Mouse (Mus musculus) forebrain, embryonic 14.5 days (tissue): Measurements from ENCODE around the gene Il7r. TPM values are rescaled to one million over a fixed set of nuclear protein-coding genes. Genes with fewer than 3 reads are reported as not detected.
"Not testable (repeated sequence)": the region's sequence is repeated elsewhere in the genome, so short reads cannot be mapped to it uniquely, and the experiment has no call there.

ENCODE experiments used
- ATAC-seq: fragments of 200-750 bp; cut with Nextera tagmentation; 2 replicates; pipeline ENCODE4 v1.8.0; 2017; ENCODE audit warnings: mild to moderate bottlenecking, moderate library complexity
- DNase-seq: peaks from one replicate; pipeline ENCODE4 v3.0.0-alpha.2; 2015; ENCODE audit warnings: low spot score
- H3K27ac ChIP-seq: fragments of 300-500 bp; sonication (generic); 2 replicates; pipeline ENCODE4 v1.5.1; 2014; ENCODE audit warnings: low read depth, mild to moderate bottlenecking, control low read depth, low read length, moderate library complexity
- H3K27me3 ChIP-seq: fragments of 300-500 bp; sonication (generic); replicated peaks from 2 replicates; pipeline ENCODE4 v1.6.1; 2014; ENCODE audit warnings: low read length, control low read depth, mixed read lengths; ENCODE audit not compliant: control insufficient read depth, insufficient read depth
- H3K36me3 ChIP-seq: fragments of 300-500 bp; sonication (generic); 2 replicates; pipeline ENCODE4 v1.6.1; 2014; ENCODE audit warnings: low read length, control low read depth; ENCODE audit not compliant: control insufficient read depth, insufficient read depth
- H3K4me1 ChIP-seq: fragments of 300-500 bp; sonication (generic); 2 replicates; pipeline ENCODE4 v1.6.1; 2014; ENCODE audit warnings: antibody characterized with exemption, low read length, control low read depth; ENCODE audit not compliant: control insufficient read depth, insufficient read depth
- H3K4me2 ChIP-seq: fragments of 300-500 bp; sonication (generic); 2 replicates; pipeline ENCODE4 v1.6.1; 2014; ENCODE audit warnings: mild to moderate bottlenecking, control low read depth, low read length
- H3K4me3 ChIP-seq: fragments of 300-500 bp; sonication (generic); 2 replicates; pipeline ENCODE4 v1.5.1; 2014; ENCODE audit warnings: low read depth, low read length, control low read depth
- H3K9ac ChIP-seq: fragments of 300-500 bp; sonication (generic); 2 replicates; pipeline ENCODE4 v1.6.1; 2014; ENCODE audit warnings: mild to moderate bottlenecking, low read length, control low read depth, moderate library complexity
- H3K9me3 ChIP-seq: fragments of 300-500 bp; sonication (generic); replicated peaks from 2 replicates; pipeline ENCODE4 v1.6.1; 2016; ENCODE audit warnings: low read length, control low read depth, mixed read lengths; ENCODE audit not compliant: control insufficient read depth
- WGBS: fragments of 180-500 bp; shearing (Covaris S2); extraction: QIAGEN DNeasy Blood & Tissue Kit; methylation state at CpG from one replicate; pipeline ENCODE4 v1.1.7; 2014; 5-methylcytosine and 5-hydroxymethylcytosine counted together
- polyA plus RNA-seq: library from polyadenylated mRNA; unstranded; fragments of >200 nt; fragmentation: Nextera tagmentation; extraction: Ambion mirVana; gene quantifications from 2 replicates; pipeline ENCODE4 v1.2.1, GENCODE M21; 2014

Il7r gene
- polyA plus RNA-seq, 1 experiment from 2014 or later, result 0.06 TPM

GRCm38 (mm10) chr15:9557264-9557663 is 27.3 kb upstream of the Il7r start:
- not testable (repeated sequence) for H3K4me1 ChIP-seq
- WGBS, result 91% methylated on average over 13 of the region's 15 CpGs

GRCm38 (mm10) chr15:9548951-9549350 is 19.0 kb upstream of the Il7r start:
- DNase-seq (no peak), ATAC-seq (no peak)
- no peak overlapping the region for H3K4me2 ChIP-seq
- no peaks in the 10 kb centered on the region for H3K36me3 ChIP-seq
- no peak overlapping the region for H3K27ac ChIP-seq
- no peaks in the 10 kb centered on the region for H3K4me1 ChIP-seq
- 94% methylated on average over 2 of the region's 2 CpGs for WGBS
- no peak overlapping the region for H3K4me3 ChIP-seq
- H3K27me3 ChIP-seq, result no peaks in the 10 kb centered on the region
- H3K9ac ChIP-seq, result no peak overlapping the region
- H3K9me3 ChIP-seq, result no peaks in the 10 kb centered on the region

More at GRCm38 (mm10) chr15:9557264-9557663, 27.3 kb upstream of the Il7r start:
- not testable (repeated sequence) for H3K4me2 ChIP-seq, H3K36me3 ChIP-seq, DNase-seq, ATAC-seq, H3K9me3 ChIP-seq, H3K27me3 ChIP-seq, H3K9ac ChIP-seq, H3K27ac ChIP-seq, H3K4me3 ChIP-seq

DNA sequence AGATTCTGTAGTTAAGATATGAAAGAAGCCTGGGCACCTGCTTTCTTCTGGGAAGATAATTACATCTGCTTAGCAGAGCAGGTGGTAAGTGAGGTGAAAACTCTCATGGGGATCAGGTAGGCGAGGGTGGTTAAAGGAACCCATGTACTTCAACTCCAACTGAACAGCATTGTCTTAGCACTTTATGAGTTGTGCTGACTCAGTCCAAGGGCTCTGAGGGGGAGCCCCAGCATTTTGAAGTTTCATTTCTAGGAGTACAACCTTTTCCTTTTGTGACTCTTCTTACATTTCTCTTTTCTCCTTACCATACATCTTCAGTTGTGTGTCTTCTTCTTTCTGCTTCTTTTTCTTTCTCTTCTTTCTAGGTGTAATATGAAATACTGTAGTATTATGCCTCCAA is 5.2 kb upstream of the Il7r start:
- Histone ChIP-seq H3K4me2 (no peak overlapping the region), H3K4me3 (no peak overlapping the region), H3K4me1 (no peaks in the 10 kb centered on the region), H3K27ac (no peak overlapping the region), H3K9me3 (no peaks in the 10 kb centered on the region), H3K9ac (no peak overlapping the region), H3K36me3 (no peaks in the 10 kb centered on the region), H3K27me3 (no peaks in the 10 kb centered on the region)
- 82% methylated on average over 1 of the region's 1 CpGs for WGBS
- no peak for ATAC-seq
- DNase-seq, result no peak

DNA sequence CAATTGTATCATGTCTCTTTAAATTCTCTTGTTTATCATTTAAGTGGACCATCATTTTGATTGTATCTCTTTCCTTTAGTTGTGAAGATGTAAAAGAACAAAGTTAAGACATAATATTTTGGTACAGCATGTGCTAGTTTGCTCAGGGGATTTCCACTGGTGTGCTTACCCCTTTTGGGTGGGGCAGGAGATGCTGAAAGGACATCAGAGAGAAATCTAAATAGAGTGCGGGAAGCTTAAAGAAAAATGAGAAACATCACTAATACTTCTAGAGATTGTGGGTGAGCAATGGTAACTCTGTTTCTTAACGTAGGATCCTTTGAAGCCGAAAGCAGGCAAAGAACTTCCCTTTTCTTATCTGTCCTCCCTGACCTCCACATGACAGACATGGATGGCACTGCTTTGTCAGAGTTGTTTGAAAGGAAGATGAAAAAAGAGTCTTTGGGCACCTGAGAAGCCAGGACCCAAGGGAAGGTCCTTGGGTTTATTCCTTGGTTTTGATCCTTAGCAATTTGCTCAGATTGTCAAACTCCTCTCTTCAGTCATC is 3.5 kb upstream of the Il7r start:
- no peak for DNase-seq
- no peak overlapping the region for H3K4me3 ChIP-seq
- no peaks in the 10 kb centered on the region for H3K9me3 ChIP-seq
- H3K4me2 ChIP-seq, result no peak overlapping the region
- H3K36me3 ChIP-seq, result no peaks in the 10 kb centered on the region
- H3K27me3 ChIP-seq, result no peaks in the 10 kb centered on the region
- no peaks in the 10 kb centered on the region for H3K4me1 ChIP-seq
- H3K27ac ChIP-seq, result no peak overlapping the region
- 91% methylated on average over 3 of the region's 3 CpGs for WGBS
- no peak for ATAC-seq
- H3K9ac ChIP-seq, result no peak overlapping the region

DNA sequence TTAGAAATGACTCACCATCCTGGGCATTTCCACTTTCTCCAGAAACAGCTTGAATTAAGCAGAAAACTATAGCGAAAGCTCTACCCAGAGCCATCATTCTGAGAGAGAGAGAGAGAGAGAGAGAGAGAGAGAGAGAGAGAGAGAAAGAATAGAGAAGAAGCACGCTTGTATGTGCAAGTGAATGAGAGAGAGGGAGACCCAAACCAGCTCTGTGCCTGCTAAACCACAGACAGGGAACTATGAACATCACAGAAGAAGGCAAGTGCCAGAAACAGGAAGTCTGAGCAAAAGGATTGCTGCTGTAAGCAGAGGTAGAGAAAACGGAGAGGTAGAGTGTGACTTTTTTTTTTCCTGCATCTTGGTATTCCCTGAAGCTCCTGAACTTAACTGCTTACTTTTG is 330 bp downstream of the Il7r start:
- Histone ChIP-seq H3K9me3 (no peaks in the 10 kb centered on the region), H3K27ac (no peak overlapping the region)

GRCm38 (mm10) chr15:9528186-9528935 is 1.6 kb downstream of the Il7r start:
- no peaks in the 10 kb centered on the region for H3K4me1 ChIP-seq
- H3K9me3 ChIP-seq, result no peaks in the 10 kb centered on the region
- no peak for DNase-seq

More for the DNA sequence above, 330 bp downstream of the Il7r start:
- Histone ChIP-seq H3K36me3 (no peaks in the 10 kb centered on the region), H3K27me3 (no peaks in the 10 kb centered on the region), H3K4me3 (no peak overlapping the region), H3K4me2 (no peak overlapping the region), H3K4me1 (no peaks in the 10 kb centered on the region), H3K9ac (no peak overlapping the region)
- no peak for DNase-seq
- WGBS, result 69% methylated on average over 3 of the region's 3 CpGs
- ATAC-seq, result no peak

DNA sequence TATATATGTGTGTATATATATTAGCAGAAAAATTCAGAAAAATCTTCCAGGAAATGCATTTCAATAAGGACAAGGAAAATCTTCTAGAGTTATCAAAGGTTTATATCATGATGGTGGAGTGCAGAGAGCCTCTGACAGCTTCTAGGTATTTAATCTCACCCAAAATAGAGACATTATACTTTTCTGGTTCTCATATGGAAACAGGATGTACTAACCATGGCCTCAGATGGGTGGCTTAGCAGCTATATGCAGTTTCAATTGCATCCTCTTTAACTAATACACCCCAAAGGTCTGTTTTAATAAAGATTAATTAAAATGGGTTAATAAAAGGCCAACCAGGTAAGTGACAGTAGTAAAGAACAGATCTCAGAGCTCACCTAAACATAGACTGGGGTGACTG is 3.6 kb downstream of the Il7r start:
- no peaks in the 10 kb centered on the region for H3K27me3 ChIP-seq
- no peaks in the 10 kb centered on the region for H3K4me1 ChIP-seq
- no peak overlapping the region for H3K9ac ChIP-seq
- no peak overlapping the region for H3K27ac ChIP-seq
- H3K9me3 ChIP-seq, result no peaks in the 10 kb centered on the region
- DNase-seq, result no peak
- H3K4me2 ChIP-seq, result no peak overlapping the region
- no peak overlapping the region for H3K4me3 ChIP-seq
- no peaks in the 10 kb centered on the region for H3K36me3 ChIP-seq
- no peak for ATAC-seq

More at GRCm38 (mm10) chr15:9528186-9528935, 1.6 kb downstream of the Il7r start:
- Histone ChIP-seq H3K27ac (no peak overlapping the region), H3K27me3 (no peaks in the 10 kb centered on the region), H3K9ac (no peak overlapping the region), H3K4me3 (no peak overlapping the region), H3K36me3 (no peaks in the 10 kb centered on the region), H3K4me2 (no peak overlapping the region)
- 70% methylated on average over 3 of the region's 3 CpGs for WGBS
- no peak for ATAC-seq

DNA sequence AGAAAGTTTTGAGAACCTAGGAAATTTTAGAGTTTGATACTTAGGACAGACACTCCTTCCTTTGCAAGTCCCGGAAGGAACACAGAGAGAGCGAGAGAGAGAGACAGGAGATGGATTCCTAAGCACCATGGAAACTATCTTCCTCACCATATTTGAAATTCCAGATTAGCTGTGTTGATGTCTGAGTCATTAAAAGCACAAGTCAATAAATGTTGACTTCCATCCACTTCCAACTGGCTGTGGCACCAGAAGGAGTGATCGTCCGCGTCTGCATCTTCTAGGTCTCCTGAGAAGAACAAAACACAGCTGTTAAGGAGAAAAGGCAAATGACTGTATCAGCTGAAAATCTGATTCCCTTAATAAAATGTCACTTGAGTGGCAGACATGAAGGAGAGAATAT is 5.1 kb downstream of the Il7r start:
- Histone ChIP-seq H3K27me3 (no peaks in the 10 kb centered on the region), H3K4me2 (no peak overlapping the region), H3K4me3 (no peak overlapping the region), H3K36me3 (no peaks in the 10 kb centered on the region), H3K9ac (no peak overlapping the region), H3K4me1 (no peaks in the 10 kb centered on the region), H3K9me3 (no peaks in the 10 kb centered on the region), H3K27ac (no peak overlapping the region)
- DNase-seq (no peak), ATAC-seq (no peak)
- WGBS, result 92% methylated on average over 5 of the region's 5 CpGs

DNA sequence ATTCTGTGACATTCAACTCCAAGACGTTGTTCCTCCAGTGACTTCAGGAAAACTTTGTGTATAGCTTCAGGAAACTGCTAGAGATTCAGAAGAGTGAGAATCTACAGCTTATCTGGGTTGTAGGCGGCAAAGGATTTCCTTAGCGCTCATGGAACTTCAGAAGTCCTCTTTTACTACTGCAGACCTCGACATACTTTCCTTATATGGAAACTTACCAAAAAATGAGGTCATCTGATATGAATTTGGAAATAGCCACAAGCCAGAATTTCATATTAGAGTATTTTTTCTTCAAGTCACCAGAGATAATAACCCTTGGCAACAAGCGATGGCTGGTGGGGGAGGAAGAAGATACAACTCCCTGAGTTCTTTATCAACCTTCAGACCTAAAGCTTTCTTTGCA is 6.0 kb downstream of the Il7r start:
- DNase-seq (no peak), ATAC-seq (no peak)
- Histone ChIP-seq H3K4me1 (no peaks in the 10 kb centered on the region), H3K9ac (no peak overlapping the region), H3K4me2 (no peak overlapping the region), H3K36me3 (no peaks in the 10 kb centered on the region), H3K4me3 (no peak overlapping the region), H3K27me3 (no peaks in the 10 kb centered on the region), H3K9me3 (no peaks in the 10 kb centered on the region), H3K27ac (no peak overlapping the region)
- WGBS, result 86% methylated on average over 5 of the region's 5 CpGs
